Mouse (Mus musculus) c-Kit-positive CD71-positive TER-119-negative erythroid progenitor cells, embryonic 14.5 days (primary cell): ENCODE results near the gene Ostf1.
"Not testable (repeated sequence)": the region's sequence is repeated elsewhere in the genome, so short reads cannot be mapped to it uniquely, and the experiment has no call there.

ENCODE experiments used
- DNase-seq: peaks from one replicate; pipeline ENCODE4 v3.0.0-alpha.2; 2013; ENCODE audit warnings: low read depth

Ostf1 gene

DNA sequence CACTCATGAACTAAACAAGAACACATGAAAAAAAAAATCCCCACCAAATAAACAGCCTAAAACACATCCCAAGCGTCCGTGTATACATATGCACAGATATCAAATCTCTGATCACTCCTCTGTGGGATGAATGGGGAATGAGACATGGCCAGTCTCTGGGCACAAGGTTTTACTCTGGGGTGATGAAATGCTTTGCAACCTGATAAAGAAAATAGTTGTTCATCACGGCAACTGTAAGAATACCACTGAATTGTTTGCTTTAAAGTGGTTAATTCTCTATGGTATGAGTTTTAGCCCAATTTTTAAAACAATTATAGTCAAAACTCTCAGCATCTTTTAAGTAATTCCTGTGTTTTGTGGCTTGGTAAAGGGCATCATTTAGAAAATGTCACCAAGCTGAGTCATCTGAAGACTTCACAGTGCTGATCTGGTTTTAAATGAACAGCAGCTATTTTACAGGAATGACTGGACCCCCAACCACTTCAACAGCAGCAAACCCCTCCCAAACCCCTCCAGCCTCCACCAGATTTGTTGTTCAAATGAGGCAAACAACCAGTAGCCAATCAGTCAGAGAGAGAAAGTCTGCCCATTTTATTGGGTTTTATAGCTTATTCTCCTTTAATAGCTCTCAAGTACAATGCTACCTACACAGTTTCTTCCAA, 33.2 kb downstream of the Ostf1 start:
- DNase-seq, result no peak

DNA sequence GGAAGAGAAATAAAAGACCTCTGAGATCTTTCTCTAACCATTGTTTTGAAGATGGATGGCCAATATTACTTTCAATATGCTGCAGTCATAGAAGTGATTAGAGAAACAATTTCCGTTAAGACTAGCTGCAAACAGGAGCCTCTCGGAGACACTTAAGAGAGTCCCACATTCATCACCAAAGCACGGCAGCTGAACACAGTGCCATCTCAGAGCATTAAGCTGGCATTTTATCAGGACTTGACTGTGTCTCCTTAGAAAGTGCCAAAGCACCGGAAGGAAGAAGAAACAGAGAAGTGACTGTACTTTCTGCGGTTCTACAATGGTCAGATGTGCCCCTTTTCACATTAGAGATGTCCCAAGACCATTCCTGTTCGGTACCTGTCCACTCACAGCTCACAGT, 33.9 kb downstream of the Ostf1 start:
- no peak for DNase-seq

DNA sequence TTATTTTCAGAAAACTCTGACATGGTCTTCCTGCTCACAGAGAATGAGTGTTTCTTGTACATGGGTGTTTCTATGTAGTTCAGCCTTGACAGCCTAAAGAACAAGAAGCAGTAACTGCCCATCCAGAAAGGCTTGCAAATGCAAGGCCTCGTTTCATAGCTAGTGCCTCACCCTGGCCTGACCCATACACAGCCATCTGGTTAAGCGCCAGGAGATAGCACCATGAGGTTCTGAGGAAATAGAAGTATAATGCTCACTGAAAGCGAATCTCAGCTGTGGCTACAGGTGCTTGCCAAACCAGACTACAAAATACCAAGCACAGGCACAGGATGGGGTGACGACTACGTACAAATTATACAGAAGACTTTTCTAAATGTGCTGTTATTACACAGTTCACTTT, 34.7 kb downstream of the Ostf1 start:
- no peak for DNase-seq

DNA sequence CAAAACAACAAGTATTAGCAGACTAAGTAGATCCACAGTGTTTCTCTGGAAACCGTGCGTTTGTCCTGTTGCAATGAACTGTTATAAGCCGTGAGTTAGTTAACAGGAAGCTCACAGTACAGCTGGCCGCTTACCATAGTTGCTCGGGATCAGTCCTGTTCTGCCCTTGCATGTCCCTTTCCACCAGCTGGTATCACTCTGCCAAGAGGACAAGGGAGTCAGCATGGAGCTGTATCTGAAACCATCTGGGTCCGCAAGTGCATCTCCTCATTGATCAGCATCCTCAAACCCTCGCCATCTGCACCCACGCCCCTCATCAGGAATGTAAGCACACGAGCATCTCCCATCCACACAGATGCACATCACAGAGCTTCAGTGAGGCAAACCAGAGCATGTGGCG, 37.9 kb downstream of the Ostf1 start:
- DNase-seq, result no peak

DNA sequence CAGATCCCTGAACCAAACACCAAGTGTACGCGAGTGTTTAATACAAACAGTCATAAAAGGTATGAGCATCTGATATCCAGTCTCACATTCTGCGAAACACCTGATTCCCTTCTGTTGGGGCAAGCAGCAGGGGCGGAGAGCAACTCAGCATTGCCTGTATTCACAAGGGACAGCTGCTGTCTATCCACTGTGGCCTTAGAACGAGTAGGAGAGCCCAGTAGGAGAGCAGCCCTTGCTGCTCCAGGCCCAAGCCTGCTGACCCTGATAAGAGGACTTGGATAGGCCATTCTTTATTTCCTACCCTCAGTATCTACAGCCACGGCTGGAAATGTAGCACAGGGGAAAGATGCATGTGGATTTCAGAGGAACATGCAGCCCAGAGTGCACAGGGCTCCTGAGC, 38.7 kb downstream of the Ostf1 start:
- DNase-seq, result no peak

DNA sequence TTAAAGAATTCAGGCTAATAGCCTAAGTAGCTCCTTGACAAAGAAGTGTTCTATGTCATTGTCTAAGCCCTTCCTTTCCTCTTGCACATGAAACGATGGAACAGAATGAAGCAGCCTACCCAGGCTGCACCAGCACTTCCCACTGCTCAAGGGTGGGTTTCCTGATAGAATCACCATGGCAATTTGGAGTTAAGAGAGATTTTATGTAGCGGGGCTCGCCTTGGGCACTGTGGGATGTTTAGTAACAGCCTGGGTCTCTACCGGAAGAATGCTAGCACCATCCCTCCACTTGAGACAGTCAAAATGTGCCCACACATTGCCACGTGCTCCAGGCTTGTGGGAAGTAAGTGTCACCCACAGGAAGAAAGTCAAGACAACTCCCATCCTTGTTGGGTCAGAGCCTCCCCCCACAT, 40.7 kb downstream of the Ostf1 start:
- no peak for DNase-seq

DNA sequence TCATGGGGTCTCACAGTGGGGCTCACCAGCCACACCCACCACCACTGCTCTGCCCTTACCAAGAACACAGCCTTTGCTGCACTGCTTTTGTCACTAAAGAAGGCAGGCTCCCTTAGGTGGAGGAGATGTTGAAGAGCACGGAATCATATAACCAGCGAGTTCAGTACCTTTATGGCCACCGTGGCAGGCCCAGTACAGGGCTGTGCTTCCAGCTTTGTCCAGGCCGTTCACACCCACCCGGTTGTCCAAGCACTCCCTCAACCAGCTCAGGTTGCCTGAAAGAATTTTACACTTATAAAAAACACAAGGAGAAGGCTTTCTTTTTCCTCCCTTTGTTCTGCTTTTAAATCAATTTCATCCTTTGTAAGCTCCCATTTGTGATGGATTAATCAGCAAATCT, 41.4 kb downstream of the Ostf1 start:
- no peak for DNase-seq

DNA sequence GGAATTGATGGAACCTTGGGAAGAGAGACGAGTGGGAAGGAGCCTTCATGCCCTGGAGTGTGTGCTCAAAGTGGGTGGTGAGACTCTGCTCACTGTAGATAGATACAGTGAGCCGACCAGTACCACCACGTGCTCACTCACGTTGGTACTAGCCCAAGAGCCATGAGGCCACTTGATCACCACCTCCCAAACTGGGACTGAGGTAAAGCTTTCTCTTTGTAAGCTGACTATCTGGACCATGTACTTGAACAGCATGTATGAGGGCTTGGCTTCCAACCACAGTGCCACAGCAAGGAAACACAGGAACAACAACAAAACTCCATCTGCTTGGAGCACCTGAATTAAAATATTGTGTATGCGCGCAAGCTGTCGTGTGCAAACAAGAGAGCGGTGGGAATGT, 42.3 kb downstream of the Ostf1 start:
- no peak for DNase-seq

DNA sequence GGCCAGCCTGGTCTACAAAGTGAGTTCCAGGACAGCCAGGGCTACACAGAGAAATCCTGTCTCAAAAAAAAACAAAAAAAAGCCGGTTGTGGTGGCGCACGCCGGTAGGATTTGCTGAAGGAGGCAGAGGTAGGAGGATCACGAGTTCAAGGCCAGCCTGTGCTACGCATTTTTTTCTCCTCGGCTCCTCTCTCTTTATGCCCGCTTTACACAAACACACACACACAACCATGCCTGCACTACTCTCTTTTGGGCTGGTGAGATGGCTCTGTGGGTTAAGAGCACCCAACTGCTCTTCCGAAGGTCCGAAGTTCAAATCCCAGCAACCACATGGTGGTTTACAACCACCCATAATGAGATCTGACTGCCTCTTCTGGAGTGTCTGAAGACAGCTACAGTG, 42.8 kb downstream of the Ostf1 start:
- not testable (repeated sequence) for DNase-seq

DNA sequence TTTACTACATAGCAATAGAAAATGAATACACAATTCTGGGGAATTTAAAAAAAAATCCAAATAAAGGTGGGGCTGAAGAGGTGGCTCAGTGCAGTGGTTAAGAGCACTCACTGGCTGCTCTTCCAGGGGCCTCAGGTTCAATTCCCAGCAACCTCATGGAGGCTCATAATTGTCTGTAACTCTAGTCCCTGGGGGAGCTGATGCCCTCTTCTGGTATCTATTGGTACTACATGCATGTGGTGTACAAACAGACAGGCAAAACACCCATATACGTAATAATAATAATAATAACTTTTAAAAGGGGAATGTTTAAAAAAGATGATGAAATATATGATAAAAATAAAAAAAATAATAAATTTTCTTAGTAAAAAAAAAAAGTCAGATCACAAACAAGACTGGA, 43.4 kb downstream of the Ostf1 start:
- peak; percentile 21 for DNase-seq

DNA sequence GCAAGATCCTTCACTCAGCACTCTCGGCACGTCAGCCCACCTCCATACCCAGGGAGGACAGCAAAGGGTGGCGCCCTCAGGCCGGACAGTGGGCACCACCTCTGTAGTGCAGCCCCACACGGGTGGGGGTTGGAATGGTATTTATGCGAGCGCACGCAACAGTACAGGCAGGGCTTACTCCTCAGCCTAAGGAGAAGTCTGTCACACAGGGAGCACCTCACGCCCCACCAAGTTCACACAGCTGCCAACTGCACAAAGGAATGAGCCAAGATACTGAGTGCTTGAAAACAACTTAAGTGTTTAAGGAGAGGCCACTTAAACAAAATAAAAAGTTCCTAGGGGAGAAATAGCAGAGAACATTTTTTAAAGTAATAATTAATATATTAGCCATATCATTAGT, 44.5 kb downstream of the Ostf1 start:
- no peak for DNase-seq

DNA sequence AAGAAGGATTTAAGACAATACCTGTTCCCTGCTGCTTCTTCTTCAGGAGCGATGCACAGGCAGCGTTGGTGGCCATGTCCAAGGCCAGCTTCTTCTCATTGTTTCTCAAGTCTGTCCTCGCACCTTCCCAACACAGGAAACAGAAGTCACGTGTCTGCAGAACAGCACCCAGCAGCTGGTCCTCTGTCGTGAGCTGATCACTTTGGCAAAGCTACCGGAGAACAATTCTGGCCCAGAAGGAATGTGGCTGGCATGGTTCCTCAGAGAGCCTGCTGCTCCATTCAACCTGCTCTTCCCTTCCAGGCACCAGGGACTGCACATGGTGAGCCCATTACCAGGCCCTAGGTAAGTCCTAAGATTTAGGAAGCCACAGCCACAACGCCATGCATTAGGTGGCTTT, 47.0 kb downstream of the Ostf1 start:
- no peak for DNase-seq

DNA sequence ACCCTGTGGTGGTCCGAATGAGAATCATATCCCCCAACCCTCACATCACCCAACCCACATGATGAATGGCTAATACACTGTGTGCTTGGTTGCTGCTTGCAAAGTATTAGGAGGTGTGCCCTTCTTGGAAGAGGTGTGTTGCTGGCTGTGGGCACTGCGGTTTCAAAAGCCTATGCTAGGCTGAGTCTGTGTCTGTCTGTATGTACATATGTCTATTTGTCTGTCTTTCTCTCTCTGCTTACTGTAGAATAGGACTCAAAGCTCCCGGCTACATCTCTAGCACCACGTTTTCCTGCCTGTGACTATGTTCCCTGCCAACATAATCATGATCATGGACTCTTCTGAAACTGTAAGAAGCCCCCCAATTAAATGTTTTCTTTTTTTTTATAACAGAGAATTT, 47.9 kb downstream of the Ostf1 start:
- no peak for DNase-seq

DNA sequence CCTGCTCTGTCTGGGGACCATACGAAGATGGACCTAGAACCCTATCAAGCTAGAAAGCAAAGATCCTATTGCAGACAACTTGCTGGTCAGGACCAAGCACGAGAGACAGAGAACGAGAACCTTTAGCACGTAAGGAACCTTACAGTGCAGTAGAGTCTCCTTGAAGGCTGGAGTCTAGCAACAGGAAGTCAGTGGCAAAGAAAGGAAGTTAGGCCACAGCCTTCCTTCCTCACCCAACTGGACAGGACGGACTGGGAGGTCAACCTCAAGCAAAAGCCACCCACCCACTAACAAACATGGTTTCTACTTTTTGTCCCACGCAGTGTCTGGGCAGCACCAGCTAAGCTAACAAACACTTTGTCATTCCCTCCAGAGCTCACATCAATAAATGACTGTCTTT, 48.7 kb downstream of the Ostf1 start:
- DNase-seq, result no peak

DNA sequence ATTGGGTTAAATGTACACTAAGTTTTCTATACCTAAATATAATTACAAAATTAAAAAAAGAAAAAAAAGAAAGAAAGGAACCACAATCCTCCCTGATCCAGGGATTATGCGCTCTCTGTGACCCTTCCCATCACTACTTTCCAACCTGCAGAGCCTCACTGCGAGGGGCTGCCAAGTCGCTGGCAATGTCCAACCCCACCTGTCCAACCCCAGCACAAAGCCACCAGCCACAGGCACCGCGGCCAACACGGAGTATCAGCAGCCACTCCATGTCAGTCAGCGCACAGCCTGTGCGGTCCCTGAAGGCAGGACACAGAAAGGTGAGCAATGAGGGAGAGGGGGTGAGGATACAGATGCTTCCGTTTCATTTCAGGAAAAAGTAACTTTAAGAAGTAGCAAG, 49.4 kb downstream of the Ostf1 start:
- DNase-seq, result no peak

DNA sequence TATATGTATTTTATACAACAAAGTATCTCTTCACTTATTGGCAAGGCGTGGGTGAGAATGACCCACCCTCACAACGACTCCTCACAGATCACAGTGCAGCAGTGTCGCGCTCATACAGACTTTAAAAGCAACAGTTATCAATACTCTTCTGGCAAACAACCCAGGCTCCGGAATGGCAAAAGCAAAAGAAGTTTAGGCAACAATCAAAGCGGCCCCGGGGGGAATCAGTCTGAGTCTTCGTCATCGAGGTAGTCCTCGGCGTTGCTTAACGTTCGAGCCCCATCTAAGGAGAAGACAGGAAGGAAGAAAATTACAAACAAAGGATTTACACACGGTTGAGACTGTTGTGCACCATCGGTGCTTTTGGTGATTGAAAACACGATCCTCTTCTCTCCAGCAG, 50.6 kb downstream of the Ostf1 start:
- no peak for DNase-seq

DNA sequence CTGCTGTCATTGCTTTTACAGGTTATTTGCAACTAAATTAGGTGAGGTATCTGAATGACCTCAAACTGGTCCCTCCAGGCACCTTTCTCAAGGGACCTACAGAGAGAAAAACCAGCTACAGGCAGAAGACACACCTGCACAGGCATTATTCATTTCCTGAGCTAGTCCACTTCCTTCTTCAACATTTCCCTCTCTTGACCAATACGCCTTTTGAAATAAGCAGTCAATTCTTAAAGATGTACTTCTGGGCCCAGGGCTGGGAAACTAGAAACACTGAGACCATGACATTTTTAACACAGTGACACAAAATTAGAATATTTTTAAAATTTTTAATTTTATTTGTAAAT, 52.6 kb downstream of the Ostf1 start:
- no peak for DNase-seq

DNA sequence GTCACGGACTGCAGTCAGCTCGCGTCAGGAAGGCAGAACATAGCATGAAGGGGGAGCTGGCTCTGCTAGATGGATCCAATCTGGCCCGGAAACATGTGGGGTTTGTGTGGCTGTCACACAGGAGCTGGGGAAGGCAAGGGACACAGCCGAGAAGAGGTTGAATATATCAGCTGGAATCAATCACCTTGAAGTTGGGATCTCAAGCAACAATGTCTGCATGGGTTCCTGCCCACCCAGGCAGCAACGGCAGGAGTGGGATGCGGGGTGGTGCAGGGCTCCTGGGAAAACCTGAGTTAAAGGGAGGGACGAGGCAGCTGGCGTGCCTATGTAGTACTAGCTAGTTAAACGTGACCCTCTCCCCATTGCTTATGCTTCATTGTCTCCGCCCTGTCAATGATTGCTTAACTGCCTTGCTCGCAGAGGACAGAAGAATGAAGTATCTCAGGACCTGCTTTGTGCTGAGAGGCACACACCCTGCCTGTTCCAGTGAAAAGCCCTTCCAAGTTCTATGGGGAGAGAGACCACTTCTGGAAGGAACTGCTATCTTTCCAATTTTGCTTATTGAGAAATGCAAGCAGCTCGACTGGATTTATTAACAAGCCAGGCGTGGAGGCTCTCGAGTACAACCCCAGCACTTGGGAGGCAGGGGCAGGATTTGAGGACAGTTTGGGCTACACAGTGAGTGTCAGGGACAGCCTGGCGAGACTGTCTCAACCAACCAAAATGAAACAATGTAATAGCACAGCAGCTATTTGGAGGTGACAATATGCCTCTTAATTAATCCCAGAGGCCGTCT, 53.2 kb downstream of the Ostf1 start:
- no peak for DNase-seq

DNA sequence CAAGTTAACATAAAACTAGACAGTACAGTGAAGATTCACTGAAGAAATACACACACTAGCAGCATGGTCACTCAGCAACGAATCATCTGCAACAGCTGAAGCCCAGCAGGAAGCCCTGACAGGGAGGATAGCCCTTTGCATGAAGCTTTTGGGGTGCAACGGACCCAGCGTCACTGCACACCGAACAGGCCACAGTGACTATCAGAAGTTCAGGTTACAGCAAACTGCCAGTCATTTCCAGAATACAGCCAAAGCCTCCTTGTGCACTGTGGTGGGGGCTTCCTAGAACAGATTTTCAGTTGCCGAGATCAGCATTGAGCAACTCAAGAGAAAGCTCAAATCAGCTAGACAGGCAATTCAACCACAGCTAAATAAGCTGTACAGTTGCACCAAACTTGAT, 54.3 kb downstream of the Ostf1 start:
- DNase-seq, result no peak

DNA sequence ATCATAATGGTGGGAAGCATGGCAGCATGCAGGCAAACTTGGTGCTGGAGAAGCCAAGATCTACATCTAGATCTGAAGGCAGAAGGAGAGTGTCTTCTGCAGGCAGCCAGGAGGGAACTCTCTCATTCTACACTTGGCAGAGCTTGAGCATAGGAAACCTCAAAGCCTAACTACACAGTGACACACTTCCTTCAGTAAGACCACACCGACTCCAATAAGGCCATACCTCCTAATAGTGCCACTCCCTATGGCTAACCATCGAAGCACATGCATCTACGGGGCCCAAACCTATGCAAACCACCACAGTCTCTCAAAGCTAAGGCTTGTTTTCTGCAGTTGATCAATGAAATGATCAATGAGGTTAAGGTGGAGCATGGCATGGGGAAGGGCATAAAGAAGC, 55.7 kb downstream of the Ostf1 start:
- DNase-seq, result no peak

DNA sequence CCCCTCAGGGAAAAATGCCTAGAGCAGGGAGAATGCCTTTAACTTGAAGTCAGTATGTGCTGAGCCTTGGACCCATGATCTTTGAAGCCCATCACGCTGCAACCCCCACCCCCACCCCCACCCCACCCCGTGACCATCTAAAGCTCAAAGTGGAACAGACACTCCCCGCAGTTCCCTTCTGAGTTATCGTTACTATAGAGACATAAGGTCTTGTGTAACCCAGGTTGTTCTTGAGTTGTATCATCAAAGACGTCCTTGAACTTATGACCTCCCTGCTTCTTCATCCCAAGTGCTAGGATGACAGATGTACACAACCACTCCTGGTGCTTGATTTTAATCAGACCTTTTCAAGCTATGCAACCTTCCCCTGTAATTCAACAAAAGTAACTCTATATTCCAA, 57.7 kb downstream of the Ostf1 start:
- DNase-seq, result no peak

DNA sequence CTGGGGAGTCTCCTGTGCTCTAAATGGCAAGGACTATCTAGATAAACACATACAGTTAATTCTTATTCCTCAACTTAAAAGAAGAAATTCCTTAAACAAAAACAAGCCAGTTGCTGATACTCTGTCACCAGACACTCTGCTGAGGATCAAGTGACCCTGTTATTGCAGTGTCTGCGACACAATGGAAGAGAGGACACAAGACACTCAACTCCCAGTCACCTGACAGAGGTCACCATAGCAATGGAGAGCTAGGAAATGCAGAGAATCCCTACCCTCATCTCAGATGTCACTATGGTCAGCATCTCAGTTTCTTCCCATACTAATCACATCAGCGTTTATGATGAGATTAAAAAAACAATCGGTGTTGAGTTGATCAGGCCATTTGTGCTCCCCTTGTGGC, 58.2 kb downstream of the Ostf1 start:
- DNase-seq, result no peak

DNA sequence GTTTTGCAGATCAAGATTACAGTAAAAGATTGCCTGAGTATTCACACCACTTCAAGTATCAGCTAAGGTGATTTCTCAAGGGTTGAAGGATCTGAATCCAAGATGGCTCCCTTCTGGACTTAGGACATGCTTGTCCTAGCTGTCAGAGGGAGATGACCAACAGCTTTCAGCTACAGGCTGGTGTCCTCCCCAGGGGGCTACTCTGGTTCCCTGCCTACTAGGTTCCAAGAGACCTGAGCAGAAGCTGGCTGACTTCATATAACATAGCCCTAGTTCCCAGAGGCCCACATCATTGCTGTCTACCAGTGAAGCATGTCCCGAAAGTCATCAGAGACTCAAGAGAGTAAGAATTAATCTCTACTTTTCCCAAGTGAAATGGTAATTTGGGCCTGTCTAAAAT, 62.1 kb downstream of the Ostf1 start:
- DNase-seq, result no peak

DNA sequence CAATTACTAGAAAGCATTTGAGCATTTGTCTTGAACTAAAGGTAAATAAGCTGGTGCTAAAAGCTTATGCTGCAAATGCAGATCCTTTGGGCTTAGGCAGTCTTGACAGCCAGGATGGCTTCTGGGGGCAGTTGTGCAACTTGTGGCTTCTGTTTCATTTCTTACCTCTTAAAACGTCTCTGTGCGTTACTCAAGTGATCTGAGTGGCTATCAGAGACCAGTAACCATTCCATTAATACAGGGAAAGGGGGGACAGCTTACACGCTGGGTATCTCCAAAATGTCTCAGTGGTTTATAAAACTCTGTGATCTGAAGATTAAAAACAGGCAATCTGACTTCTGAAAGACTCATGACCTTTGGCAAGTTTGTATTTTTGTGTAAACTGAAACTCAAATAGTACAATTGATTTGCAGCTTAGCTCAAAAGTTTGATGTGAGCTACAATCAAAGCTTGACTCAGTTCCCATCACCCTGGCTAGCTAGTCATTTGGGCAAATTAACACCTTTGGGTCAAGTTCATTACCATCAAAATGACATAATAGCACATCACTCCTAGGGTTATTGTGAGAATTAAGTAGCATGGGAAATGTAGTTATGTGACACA, 62.7 kb downstream of the Ostf1 start:
- DNase-seq, result no peak
